Mouse (Mus musculus) left cerebral cortex, postnatal 10 days (tissue): Measurements from ENCODE around the gene Fam57a. TPM values are rescaled to one million over a fixed set of nuclear protein-coding genes. Genes with fewer than 3 reads are reported as not detected.
"Not testable (repeated sequence)": the region's sequence is repeated elsewhere in the genome, so short reads cannot be mapped to it uniquely, and the experiment has no call there.

Experiments
- DNase-seq, 2 experiments: peaks; one replicate each; pipeline ENCODE4 v3.0.0; 2021 to 2022; ENCODE audit warnings: low spot score in 2 of 2, mixed read lengths in 1 of 2; ENCODE audit errors: extremely low spot score in 1 of 2
- intact Hi-C: fragments of 180-260 bp; cut with DNase I; formaldehyde crosslinking; loops from one replicate; pipeline ENCODE4 v1.15.1; 2025
- total RNA-seq, 2 experiments: library from RNA; stranded (reverse); gene quantifications; 2 replicates each; pipeline ENCODE4 v1.2.3; 2021

Gene Fam57a
- total RNA-seq, 2 experiments from 2014 or later, result 15.4 to 17.0 TPM

- no peak for DNase-seq
- intact Hi-C loops, result no loop called here
Measured at GRCm38 (mm10) chr11:76170207-76170606, 9.3 kb upstream of the Fam57a start.

GRCm38 (mm10) chr11:76178726-76179494, 561 bp upstream of the Fam57a start:
- intact Hi-C loops, result no loop called here
- DNase-seq, result peak in 1 of 2 experiments; percentile 59

GRCm38 (mm10) chr11:76180146-76180540, 672 bp downstream of the Fam57a start:
- intact Hi-C loops, result no loop called here
- DNase-seq, result no peak

GRCm38 (mm10) chr11:76183745-76184144, 4.3 kb downstream of the Fam57a start:
- intact Hi-C loops, result no loop called here
- DNase-seq, result no peak

GRCm38 (mm10) chr11:76186908-76187307, 7.4 kb downstream of the Fam57a start:
- no peak for DNase-seq
- intact Hi-C loops, result no loop called here

- DNase-seq, result no peak
- intact Hi-C loops, result no loop called here
Measured at GRCm38 (mm10) chr11:76196275-76196976, 17.0 kb downstream of the Fam57a start.

GRCm38 (mm10) chr11:76196977-76197469, 17.6 kb downstream of the Fam57a start:
- no peak for DNase-seq
- intact Hi-C loops, result no loop called here

DNA sequence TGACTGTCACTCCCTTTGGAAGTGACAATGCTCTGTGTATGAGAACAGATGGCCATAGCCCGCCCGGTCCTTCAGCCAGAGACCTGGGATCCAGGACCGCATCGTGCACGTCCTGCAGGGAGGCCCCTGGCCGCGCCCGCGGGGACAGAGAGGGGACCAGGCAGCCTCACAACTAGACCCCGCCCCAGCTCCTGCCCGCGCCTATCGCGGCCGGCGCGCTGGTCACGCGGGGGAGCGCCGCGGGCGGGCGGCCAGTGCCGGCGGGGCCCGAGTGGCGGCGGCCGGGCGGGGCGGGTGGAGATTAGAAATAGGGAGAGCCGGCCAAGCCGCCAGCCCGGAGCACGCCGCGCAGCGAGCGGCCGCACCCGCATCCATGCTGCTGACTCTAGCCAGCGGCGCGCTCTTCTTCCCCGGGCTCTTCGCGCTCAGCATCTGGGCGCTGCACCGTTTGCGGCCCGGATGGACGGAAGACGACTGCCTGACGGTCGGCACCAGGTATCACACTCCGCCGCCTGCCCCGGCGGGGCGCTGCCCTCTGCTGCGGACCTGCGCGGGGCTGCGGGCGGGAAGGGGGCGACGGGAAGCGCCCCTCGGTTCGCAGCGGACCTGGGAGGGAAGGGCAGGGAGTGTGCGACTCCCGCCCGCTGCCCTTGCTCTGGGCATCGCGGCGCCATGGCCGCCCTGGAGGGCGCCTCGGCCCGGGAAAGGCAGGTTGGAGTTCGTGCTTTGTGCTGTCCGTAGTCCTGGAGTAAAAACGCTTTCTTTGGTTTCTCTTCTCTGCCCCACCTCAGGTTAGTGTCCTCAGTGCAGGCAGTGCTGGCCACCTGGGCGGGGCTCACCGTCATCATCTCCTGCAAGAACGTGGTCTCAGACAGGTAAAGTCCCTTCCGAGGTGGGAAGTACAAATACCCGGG, 22.5 kb downstream of the Fam57a start:
- intact Hi-C loops, result no loop called here

DNA sequence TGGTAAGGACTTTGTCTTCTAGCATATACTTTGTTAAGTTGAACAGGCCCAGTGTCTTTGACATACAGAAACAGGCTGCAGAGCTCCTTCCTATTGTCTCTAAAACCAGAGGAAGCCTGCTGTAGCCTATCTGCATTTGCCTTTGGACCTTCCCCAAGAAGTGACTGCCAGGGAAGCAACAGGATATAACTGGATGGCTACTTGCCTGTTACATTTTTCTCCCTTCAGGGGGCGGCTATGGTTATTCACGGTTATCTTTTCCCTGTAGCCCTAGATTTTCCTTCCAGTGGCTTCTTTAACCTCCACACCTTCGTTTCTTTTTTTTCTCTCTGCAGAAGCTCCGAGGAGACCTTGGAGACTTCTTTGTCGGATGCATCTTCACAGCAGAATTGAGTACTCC, 27.3 kb downstream of the Fam57a start:
- intact Hi-C loops, result no loop called here
- no peak for DNase-seq

More for the DNA sequence above, 22.5 kb downstream of the Fam57a start:
- peak; percentile 68 to 93 for DNase-seq

GRCm38 (mm10) chr11:76210228-76210985, 30.9 kb downstream of the Fam57a start:
- intact Hi-C loops, result no loop called here
- no peak for DNase-seq

GRCm38 (mm10) chr11:76211595-76211994, 32.1 kb downstream of the Fam57a start:
- DNase-seq, intact Hi-C loops: not testable (repeated sequence)

DNA sequence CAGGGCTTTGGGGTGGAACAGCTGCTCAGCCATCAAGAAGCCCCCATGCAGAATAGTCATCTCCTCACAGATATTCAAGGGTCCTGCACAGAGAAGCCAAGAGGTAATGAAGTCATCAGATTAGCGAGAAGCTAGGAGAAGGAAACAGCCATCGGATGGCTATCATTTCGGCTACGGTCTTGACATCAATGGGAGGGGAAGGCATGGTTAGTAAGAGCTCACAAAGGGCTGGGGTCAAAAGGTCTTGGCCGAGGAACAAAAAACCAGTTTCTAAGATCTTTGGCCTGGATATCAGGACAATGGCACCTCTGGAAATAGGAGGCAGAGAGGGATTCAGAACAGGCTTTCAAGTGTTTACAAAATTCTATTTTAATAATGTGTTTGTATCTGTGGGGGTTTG, 34.4 kb downstream of the Fam57a start:
- DNase-seq, result no peak
- intact Hi-C loops, result no loop called here

DNA sequence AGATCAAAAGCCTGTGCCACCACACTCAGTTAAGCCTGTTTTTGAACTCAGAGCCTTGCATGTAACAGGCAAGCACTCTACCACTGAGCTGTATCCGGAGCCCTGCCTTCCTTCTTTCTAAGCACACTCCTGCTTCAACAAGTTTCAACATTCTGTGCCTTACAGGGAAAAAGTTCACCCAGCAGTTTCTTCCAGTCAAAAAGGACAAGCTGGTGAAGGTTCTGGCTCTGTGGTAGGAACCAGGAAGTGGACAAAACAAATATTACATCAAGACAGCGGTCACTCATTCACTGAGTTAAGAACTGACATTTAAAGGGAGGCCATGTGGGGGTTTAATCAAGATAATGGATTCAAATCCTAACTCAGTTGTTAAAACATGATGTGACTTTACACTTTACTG, 35.5 kb downstream of the Fam57a start:
- intact Hi-C loops, result no loop called here
- no peak for DNase-seq

DNA sequence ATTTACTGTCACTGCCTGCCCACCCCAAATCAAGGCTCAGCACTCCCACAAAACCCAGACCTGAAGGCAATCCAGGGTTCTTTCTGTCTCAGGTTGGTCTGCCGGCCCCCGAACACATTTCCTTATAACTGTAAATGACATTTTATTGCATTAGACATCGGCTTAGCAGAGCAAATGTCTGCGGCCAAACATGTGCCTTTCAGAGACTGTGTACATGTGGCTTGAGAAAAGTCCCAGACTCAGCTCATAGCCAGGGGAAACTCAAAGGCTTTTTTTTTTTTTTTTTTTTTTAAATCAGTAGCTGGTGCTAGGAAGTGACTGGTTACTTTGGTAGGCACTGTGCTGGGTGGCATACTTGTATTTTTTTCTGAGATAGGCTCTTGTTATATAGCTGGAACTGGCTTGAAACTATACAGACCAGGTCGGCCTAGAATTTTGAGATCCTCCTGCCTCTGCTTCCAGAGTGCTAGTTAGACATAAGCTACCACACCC, 36.6 kb downstream of the Fam57a start:
- intact Hi-C loops, result no loop called here
- DNase-seq, result no peak

GRCm38 (mm10) chr11:76216681-76217389, 37.4 kb downstream of the Fam57a start:
- DNase-seq, result peak in 1 of 2 experiments; percentile 61
- intact Hi-C loops, result no loop called here

- intact Hi-C loops, result no loop called here
Measured at GRCm38 (mm10) chr11:76217390-76217800, 37.9 kb downstream of the Fam57a start, which contains the start of the genes Dbil5 and Gemin4. Gene Dbil5, plus strand, starts transcription at chr11:76217608. Gene Gemin4, minus strand, starts transcription at chr11:76217664.

GRCm38 (mm10) chr11:76224631-76225030, 45.2 kb downstream of the Fam57a start:
- intact Hi-C loops, result no loop called here
- no peak for DNase-seq

More at GRCm38 (mm10) chr11:76217390-76217800, 37.9 kb downstream of the Fam57a start, which contains the start of the genes Dbil5 and Gemin4:
- DNase-seq, result peak; percentile 93 to 98
